Mouse (Mus musculus): ENCODE results near the gene Plekhg6.
A peak's percentile ranks its signal among the peaks of the same experiment; 100 is the strongest.

Plekhg6 gene

DNA sequence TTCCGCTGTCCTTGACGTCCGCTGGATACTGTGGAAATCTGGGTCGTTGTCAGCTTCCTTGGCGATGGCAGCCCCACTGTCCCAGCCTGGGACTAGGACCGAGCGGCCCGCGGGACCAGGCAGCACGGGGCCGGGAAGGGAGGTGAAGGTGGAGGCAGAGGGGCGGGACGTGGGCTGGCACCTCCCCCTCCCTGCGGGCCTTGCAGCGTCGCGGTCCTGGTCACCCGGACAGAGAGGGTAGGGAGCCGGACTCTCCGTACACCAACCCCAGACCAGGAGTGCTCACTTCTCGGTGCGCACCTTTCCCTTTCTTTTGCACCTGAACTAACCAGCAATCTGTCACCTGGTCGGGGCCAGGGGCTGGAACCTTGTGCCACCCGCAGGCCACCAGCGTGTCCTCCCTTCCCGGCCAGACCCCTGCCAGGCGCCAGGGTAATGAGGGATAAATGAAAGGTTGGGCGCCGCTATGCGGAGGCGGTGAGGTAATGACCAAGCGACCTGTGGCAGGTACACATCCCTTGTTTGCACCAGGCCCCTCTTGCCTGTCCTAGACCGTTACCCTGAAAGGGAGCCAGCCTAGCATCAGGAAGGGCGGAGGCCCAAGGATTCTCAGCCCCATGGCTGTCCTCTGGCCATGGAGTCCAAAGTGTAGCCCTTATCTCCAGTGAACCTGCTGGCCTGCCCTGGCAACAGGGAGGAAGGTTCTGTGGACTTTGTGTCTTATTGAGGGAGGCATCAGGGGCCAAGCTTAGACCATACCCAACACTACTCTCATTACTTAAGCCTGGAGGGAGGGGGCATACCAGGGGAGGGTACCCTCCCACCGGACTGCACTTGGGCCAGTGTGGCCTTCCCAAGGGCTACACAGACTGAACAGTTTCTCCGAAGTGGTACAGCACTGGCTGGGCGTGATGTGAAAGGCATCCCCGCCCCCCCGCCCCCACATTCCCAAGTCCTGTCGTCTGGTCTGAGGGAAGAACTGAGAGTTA, at the start of gene Plekhg6:
Gene Plekhg6 (minus strand): TSS at position 422 of the 989 bp plus-strand sequence.
- H3K27me3 ChIP-seq (ENCODE audit: control insufficient read depth, insufficient read depth, low read length, poor library complexity, severe bottlenecking), result peaks cover 2% of the 10 kb centered on the region; the same call in 1 of the 2 replicates
- DNase-seq (ENCODE audit: low read depth, low spot score), result no peak
- H3K36me3 ChIP-seq (ENCODE audit: control insufficient read depth, insufficient read depth, low read length, poor library complexity, severe bottlenecking), result no peaks in the 10 kb centered on the region

DNA sequence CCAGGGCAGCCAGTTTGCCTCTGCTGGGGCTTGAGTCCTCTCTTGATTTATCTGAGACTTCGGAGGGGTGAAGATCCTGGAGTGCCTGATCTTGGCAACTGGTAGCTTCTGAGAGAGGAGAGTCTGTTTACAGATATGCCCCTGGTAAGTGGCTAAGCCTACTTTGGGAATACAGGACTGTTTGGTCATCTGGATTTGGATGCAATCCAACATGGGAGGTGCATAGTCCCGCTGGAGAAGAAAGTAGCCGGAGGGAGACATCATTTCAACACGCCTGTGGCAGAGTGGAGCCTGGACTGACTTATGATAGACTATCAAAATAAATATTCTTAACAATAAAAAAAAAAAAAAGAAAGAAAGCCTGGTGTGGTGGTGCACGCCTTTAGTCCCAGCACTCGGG, 49.1 kb upstream of the Plekhg6 start:
- Histone ChIP-seq H3K36me3 (ENCODE audit: control insufficient read depth, insufficient read depth, low read length, poor library complexity, severe bottlenecking) (no peaks in the 10 kb centered on the region), H3K27me3 (ENCODE audit: control insufficient read depth, insufficient read depth, low read length, poor library complexity, severe bottlenecking) (peaks cover 2% of the 10 kb centered on the region; the same call in 1 of the 2 replicates)
- DNase-seq (ENCODE audit: low read depth, low spot score), result no peak

DNA sequence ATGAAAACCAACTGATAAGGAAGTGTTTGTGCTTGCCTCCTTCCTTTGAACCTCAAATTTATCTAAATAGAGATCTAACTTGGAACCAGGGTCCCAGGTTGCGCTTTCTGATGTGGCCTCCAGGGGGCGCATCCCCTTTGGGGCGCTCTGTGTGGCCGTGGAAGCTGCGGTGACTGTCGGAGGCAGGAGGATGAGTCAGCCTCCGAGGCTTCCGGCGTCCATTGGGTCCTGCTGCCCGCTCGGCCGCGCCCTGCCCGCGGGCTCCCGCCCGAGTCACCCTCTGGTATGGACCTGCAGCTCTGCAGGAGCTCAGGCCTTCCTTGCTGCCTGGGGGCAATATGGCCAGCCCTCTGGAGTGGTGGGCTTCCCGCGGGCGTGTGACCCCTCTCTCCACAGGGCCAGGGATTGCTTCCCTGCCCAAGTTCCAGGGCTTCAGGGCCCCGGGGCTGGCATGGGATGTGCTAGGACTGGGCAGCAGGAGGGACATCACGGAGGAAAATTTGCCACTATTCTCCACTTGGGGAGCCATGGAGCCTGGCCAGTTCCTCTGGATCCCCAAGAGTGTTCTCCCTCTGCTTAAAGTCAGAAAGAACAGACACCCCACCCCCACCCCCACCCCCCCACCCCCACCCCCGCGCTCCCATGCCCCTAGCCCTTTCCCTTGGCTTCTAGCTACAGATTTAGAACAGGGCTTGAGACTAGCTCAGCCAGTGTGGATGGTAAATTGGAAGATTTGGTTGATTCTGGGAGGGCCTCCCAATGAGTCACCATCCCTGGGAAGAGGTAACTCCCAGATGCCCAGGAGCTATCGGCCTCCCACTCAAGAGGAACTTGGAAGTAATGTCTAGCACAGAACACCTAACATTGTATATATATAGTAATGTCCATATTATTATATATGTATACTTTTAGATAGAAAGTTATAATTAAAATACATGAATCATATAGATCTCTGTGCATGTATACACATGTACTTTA, 46.1 kb upstream of the Plekhg6 start:
- H3K27me3 ChIP-seq (ENCODE audit: control insufficient read depth, insufficient read depth, low read length, poor library complexity, severe bottlenecking), result peaks cover 2% of the 10 kb centered on the region; the same call in 1 of the 2 replicates
- DNase-seq (ENCODE audit: low read depth, low spot score), result peak; percentile 82
- no peaks in the 10 kb centered on the region for H3K36me3 ChIP-seq (ENCODE audit: control insufficient read depth, insufficient read depth, low read length, poor library complexity, severe bottlenecking)

DNA sequence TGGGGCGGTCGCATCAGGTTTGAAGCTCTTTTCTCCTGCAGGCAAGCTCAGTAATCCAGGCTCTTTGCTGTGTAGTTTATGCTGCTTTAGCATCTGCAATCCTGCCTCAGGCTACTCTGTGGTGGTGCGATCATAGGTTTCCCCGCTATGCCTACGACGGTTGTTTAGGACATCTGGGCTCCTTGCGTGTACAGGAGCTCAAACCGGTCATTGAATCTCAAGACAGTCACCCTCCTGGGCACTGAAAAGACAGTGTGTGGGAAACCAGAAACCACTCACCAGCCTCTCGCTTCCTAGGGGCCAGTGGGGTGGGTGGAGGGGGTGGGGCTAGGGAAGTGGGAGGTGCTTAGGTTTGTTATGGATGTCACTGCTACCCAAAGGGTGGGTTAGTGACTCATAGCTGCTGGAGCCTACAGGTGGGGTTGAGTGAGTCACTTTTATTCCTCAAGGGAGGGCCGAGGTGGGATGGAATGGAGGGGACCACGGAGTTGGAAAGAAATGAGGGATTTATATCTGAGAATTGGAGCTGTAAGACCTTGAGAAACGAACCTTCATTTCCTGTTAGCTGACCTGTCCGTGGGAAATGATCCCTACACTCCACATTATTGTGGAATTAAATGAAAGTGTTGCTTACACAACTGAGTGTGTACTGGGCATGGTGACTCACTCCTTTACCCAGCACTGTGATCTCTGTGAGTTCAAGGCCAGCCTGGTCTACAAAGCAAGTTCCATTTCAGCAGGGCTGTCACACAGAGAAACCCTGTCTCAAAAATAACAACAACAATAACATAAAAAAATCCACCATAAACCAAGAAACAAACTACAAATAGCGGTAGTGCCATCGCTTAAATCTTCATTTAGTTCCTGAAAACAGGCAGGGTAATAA, 44.9 kb upstream of the Plekhg6 start:
- Histone ChIP-seq H3K27me3 (ENCODE audit: control insufficient read depth, insufficient read depth, low read length, poor library complexity, severe bottlenecking) (peaks cover 2% of the 10 kb centered on the region; the same call in 1 of the 2 replicates), H3K36me3 (ENCODE audit: control insufficient read depth, insufficient read depth, low read length, poor library complexity, severe bottlenecking) (no peaks in the 10 kb centered on the region)
- peak; percentile 45 for DNase-seq (ENCODE audit: low read depth, low spot score)

DNA sequence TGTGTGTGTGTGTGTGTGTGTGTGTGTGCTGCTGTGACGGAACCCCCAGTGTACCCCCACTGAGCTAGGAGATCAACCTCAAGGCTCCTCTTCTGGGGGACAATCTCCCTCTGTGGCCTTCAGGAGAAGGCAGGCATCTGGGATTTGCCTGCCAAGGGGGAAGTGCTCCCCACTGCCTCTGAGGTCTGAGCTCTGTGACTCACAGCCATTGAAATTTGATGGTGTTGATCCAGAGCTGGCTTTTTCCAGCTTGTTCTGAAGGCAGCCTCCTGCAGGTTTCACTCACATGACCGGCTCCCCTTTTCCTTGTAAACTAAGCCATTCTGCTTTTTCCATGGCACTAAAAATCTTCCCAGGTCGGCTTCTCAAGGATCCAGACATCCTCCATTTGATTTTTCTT, 43.6 kb upstream of the Plekhg6 start:
- Histone ChIP-seq H3K36me3 (ENCODE audit: control insufficient read depth, insufficient read depth, low read length, poor library complexity, severe bottlenecking) (no peaks in the 10 kb centered on the region), H3K27me3 (ENCODE audit: control insufficient read depth, insufficient read depth, low read length, poor library complexity, severe bottlenecking) (peaks cover 2% of the 10 kb centered on the region; the same call in 1 of the 2 replicates)
- no peak for DNase-seq (ENCODE audit: low read depth, low spot score)

DNA sequence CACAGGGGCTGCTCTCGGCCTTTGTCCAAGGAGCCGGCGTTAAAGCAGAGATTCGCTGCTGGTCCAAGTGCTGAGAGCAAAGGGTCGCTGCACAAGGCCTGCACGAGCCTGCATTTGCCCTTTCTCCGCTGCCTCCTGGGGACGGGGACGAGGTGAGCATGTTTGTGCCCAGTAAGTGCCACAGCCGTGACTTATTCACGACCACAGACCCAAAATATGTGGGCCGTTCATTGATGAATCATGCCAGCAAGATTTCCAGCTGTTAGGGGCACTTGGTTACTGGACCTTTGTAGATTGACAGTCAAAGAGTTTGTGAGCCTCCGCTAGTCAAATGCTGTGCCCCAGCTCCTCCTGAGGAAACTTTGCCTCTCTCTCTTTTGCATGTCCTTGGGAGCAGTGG, 42.9 kb upstream of the Plekhg6 start:
- no peak for DNase-seq (ENCODE audit: low read depth, low spot score)

DNA sequence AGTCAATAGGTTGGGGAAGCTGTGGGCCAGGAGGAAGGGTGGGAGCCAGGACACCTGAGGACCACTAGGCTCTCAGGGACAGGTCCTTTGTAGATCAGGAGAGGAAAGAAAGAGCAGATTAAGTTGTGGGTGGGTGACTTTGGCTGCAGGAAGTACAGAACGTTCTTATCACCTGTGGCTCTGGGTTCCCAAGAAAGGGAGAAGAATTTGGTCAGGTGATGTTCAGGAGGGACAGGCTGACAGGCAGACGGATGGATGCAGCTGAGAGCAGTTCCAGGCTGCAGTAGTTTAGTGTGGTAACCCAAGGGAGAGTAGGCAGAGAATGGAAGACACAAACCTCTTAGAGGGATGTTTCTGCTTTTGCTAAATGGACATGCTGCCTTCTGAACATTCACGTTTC, 42.5 kb upstream of the Plekhg6 start:
- Histone ChIP-seq H3K27me3 (ENCODE audit: control insufficient read depth, insufficient read depth, low read length, poor library complexity, severe bottlenecking) (peaks cover 2% of the 10 kb centered on the region; the same call in 1 of the 2 replicates), H3K36me3 (ENCODE audit: control insufficient read depth, insufficient read depth, low read length, poor library complexity, severe bottlenecking) (no peaks in the 10 kb centered on the region)
- no peak for DNase-seq (ENCODE audit: low read depth, low spot score)

More for the DNA sequence above, 42.9 kb upstream of the Plekhg6 start:
- Histone ChIP-seq H3K36me3 (ENCODE audit: control insufficient read depth, insufficient read depth, low read length, poor library complexity, severe bottlenecking) (no peaks in the 10 kb centered on the region), H3K27me3 (ENCODE audit: control insufficient read depth, insufficient read depth, low read length, poor library complexity, severe bottlenecking) (peaks cover 2% of the 10 kb centered on the region; the same call in 1 of the 2 replicates)

DNA sequence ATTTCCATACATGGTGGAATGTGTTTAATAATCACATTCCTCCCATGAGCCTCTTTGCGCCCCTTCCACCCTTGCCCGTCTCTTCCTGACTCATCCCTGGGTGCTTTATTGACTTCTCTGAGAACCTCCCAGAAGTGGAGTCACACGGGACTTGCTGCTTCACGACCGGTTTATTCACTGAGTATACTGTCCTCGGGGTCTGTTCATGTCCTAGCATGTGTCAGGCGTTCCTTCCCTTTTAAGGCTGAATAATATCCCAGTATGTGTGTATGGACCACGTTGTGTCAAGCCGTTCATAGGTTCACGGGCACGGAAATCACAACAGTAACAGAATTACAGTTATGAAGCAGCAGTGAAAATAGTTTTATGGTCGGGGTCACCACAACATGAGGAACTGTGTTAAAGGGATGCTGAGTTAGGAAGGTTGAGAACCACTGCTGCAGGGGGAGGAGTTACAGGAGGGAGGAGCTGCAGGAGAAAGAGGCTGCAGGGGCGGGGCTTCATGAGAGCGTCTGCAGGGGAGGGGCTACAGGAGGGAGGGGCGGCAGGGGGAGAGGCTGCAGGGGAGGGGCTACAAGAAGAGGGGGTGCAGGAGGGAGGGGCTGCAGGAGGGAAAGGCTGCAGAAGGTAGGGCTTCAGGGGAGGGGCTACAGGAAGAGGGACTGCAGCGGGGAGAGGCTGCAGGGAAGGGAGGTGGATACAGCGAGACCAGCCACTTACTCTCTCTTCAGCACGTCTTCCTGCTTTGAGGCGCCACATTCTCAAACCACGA, 41.6 kb upstream of the Plekhg6 start:
- DNase-seq (ENCODE audit: low read depth, low spot score), result peak; percentile 66
- H3K27me3 ChIP-seq (ENCODE audit: control insufficient read depth, insufficient read depth, low read length, poor library complexity, severe bottlenecking), result peaks cover 2% of the 10 kb centered on the region; the same call in 1 of the 2 replicates
- H3K36me3 ChIP-seq (ENCODE audit: control insufficient read depth, insufficient read depth, low read length, poor library complexity, severe bottlenecking), result no peaks in the 10 kb centered on the region

DNA sequence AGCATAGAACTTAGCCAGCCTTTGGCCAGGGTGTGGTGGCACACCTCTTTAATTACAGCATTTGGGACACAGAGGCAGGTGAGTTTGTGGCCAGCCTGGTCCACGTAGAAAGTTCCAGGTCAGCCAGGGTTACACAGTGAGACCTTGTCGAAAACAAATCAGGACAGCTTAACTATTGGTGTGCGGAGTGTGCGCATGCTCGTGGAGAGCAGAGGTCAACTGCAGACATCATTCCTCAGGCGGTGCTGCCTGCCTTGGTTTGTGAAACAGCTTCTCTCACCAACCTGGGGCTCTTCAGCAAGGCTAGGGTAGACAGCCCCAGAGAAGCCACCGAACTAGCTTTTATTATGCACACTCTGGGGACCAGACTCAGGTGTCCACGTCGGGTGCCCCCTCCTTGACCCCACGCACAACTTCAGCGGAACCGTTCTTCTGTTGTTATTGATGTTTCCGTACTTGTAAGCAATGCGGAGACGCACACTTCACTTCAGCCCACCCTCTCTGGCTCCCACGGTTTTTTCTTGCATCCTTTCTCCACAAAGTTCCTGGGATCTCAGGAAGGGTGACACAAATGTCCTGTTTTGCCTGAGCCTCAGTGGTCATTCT, 40.0 kb upstream of the Plekhg6 start:
- Histone ChIP-seq H3K36me3 (ENCODE audit: control insufficient read depth, insufficient read depth, low read length, poor library complexity, severe bottlenecking) (no peaks in the 10 kb centered on the region), H3K27me3 (ENCODE audit: control insufficient read depth, insufficient read depth, low read length, poor library complexity, severe bottlenecking) (no peaks in the 10 kb centered on the region)
- no peak for DNase-seq (ENCODE audit: low read depth, low spot score)

DNA sequence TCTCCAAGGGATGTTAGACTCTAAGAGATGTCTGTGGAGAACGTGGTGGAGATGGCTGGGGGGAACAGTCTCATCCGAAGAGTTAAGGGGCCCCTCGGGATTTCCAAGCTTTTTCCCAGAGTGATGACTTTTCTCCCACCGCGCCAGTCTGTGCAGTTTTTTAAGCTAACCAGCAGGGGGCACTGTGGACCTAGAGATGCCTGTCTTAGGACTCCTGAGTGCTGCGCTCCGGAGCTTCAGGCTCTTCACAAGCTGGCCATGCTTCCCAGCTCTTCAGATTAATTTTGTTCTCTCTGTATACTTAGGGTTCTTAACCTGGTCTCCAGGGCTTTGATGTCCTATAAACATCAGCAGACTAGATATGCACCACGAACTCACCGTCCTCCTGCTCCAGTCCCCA, 38.2 kb upstream of the Plekhg6 start:
- no peaks in the 10 kb centered on the region for H3K36me3 ChIP-seq (ENCODE audit: control insufficient read depth, insufficient read depth, low read length, poor library complexity, severe bottlenecking)
- DNase-seq (ENCODE audit: low read depth, low spot score), result peak; percentile 84
- no peaks in the 10 kb centered on the region for H3K27me3 ChIP-seq (ENCODE audit: control insufficient read depth, insufficient read depth, low read length, poor library complexity, severe bottlenecking)

DNA sequence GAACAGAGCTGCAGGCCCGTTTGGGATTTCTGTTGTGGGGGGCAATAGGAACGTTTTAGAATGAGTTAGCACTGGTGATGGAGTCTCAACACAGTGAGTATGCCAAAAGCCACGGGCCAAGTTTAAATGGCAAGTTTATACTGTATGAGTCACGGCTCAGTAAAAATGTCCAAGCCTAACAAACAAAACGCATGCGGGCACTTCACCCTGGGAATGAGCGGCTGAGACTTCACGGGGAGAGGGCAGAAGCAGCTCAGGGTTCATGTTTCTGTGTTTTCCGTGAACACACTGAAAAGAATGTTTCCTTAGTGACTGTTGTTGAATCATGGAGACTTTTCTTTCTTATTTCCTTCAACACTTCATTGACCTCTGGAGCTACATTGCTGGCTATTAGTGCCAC, 32.7 kb upstream of the Plekhg6 start:
- Histone ChIP-seq H3K27me3 (ENCODE audit: control insufficient read depth, insufficient read depth, low read length, poor library complexity, severe bottlenecking) (no peaks in the 10 kb centered on the region), H3K36me3 (ENCODE audit: control insufficient read depth, insufficient read depth, low read length, poor library complexity, severe bottlenecking) (no peaks in the 10 kb centered on the region)
- DNase-seq (ENCODE audit: low read depth, low spot score), result no peak

DNA sequence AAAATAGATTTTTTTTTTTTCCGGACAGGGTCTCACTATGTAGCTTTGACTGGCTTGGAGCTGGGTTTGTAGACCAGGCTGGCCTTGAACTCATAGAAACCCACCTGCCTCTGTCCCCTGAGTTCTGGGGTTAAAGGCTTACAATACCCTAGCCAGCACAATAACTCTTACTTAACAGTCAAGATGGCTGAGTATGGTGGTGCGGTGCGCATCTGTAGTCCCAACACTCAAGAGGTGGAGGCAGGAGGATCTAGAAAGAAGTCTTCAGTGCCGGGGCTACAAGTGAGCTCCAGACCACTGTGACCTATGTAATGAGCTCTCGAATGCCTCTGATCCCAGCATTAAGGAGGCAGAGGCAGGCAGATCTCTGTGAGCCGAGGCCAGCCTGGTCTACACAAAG, 31.1 kb upstream of the Plekhg6 start:
- H3K36me3 ChIP-seq (ENCODE audit: control insufficient read depth, insufficient read depth, low read length, poor library complexity, severe bottlenecking), result no peaks in the 10 kb centered on the region
- DNase-seq (ENCODE audit: low read depth, low spot score), result no peak
- H3K27me3 ChIP-seq (ENCODE audit: control insufficient read depth, insufficient read depth, low read length, poor library complexity, severe bottlenecking), result no peaks in the 10 kb centered on the region

DNA sequence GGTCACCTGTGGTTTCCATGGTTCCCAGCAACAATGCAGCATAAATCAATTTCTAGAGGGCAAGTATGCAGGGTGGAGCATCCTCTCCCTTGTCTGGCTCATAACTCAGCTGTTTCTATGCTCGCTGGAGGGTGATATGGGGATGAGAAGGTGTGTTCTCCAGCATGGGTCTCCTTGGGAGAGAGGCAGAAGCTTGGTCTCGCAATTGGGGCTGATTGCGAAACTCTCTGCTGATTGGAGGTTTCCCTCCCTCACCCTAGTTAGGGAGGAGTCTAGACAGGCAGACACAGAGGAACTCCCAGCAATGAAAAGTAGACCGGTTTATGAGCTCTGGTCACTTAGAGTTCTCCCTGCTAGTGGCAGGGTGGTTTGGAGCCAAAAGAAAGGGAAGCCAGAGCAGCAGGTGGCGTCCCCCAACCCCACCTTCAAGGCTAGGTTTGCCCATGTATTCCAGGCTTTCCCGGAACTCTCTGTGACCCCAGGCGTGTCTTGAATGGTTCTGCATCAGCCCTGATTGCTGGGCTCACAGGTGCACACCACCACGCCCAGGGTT, 30.5 kb upstream of the Plekhg6 start:
- no peak for DNase-seq (ENCODE audit: low read depth, low spot score)
- Histone ChIP-seq H3K36me3 (ENCODE audit: control insufficient read depth, insufficient read depth, low read length, poor library complexity, severe bottlenecking) (no peaks in the 10 kb centered on the region), H3K27me3 (ENCODE audit: control insufficient read depth, insufficient read depth, low read length, poor library complexity, severe bottlenecking) (no peaks in the 10 kb centered on the region)

Measured in splenic B cell, adult 2 months (primary cell).